Mouse (Mus musculus) kidney, adult 2 months (tissue): ENCODE measurements at regions not wholly inside any gene's neighbourhood (a gene's known extent, or its start where the extent isn't known, plus 50 kb on each side); places are given as distances from the start of the nearest gene placed in this dataset.
"Not testable (repeated sequence)": the region's sequence is repeated elsewhere in the genome, so short reads cannot be mapped to it uniquely, and the experiment has no call there.

Experiments
- DNase-seq: peaks from one replicate; pipeline ENCODE4 v3.0.0; 2021
- H3K27ac ChIP-seq: fragments of 200-500 bp; 2 replicates; pipeline ENCODE4 v1.5.1; 2012; ENCODE audit warnings: low read depth, low read length, control low read depth, inconsistent platforms; ENCODE audit not compliant: insufficient read depth
- H3K27me3 ChIP-seq: fragments of 200-500 bp; replicated peaks from 2 replicates; pipeline ENCODE4 v1.6.1; 2012; ENCODE audit warnings: mild to moderate bottlenecking, moderate library complexity, low read length, inconsistent platforms; ENCODE audit not compliant: control insufficient read depth, insufficient read depth
- H3K36me3 ChIP-seq: fragments of 200-500 bp; 2 replicates; pipeline ENCODE4 v1.6.1; 2012; ENCODE audit warnings: mild to moderate bottlenecking, moderate library complexity, low read length, inconsistent platforms; ENCODE audit not compliant: control insufficient read depth, insufficient read depth
- H3K4me1 ChIP-seq: fragments of 200-500 bp; 2 replicates; pipeline ENCODE4 v1.6.1; 2011; ENCODE audit warnings: low read length; ENCODE audit not compliant: control insufficient read depth, insufficient read depth
- H3K4me3 ChIP-seq: fragments of 200-500 bp; 2 replicates; pipeline ENCODE4 v1.5.1; 2011; ENCODE audit warnings: mild to moderate bottlenecking, low read depth, low read length, control low read depth; ENCODE audit not compliant: insufficient read depth
- CTCF ChIP-seq: fragments of 200-500 bp; conservative IDR thresholded peaks from 2 replicates; pipeline ENCODE4 v1.5.1; 2011; ENCODE audit warnings: low read depth, mild to moderate bottlenecking, control low read depth, low read length, moderate library complexity, mixed read lengths; ENCODE audit not compliant: insufficient read depth, insufficient read length
- POLR2A ChIP-seq: fragments of 200-500 bp; IDR thresholded peaks from one replicate; pipeline ENCODE4 v1.6.1; 2011; ENCODE audit warnings: low read depth, low read length, control low read depth
- WGBS: fragments of 180-500 bp; shearing (Covaris S2); methylation state at CpG from one replicate; pipeline ENCODE4 v1.1.7; 2018; 5-methylcytosine and 5-hydroxymethylcytosine counted together

GRCm38 (mm10) chr14:76947148-76947547, 89.4 kb upstream of the Ccdc122 start:
- Histone ChIP-seq H3K36me3 (no peaks in the 10 kb centered on the region), H3K4me3 (no peak overlapping the region), H3K27ac (no peak overlapping the region), H3K4me1 (peaks cover 10% of the 10 kb centered on the region), H3K27me3 (no peaks in the 10 kb centered on the region)
- TF ChIP-seq POLR2A (no peak), CTCF (no peak)
- WGBS, result 52% methylated on average over 3 of the region's 3 CpGs
- peak; percentile 47 for DNase-seq

- peak overlapping the region; percentile 34 for H3K27ac ChIP-seq
- DNase-seq, result peak; percentile 89
- TF ChIP-seq POLR2A (no peak), CTCF (no peak)
- no peaks in the 10 kb centered on the region for H3K27me3 ChIP-seq
- no peak overlapping the region for H3K4me3 ChIP-seq
- H3K4me1 ChIP-seq, result peaks cover 10% of the 10 kb centered on the region
- 56% methylated on average over 6 of the region's 6 CpGs for WGBS
- no peaks in the 10 kb centered on the region for H3K36me3 ChIP-seq
These were observed 90.9 kb upstream of the Ccdc122 start for GRCm38 (mm10) chr14:76945626-76946025.

- Histone ChIP-seq H3K4me3 (0 out of 2 replicates have a peak overlapping the region, but pooled peaks have one; percentile 11), H3K4me1 (peaks cover 10% of the 10 kb centered on the region), H3K36me3 (no peaks in the 10 kb centered on the region), H3K27me3 (no peaks in the 10 kb centered on the region), H3K27ac (0 out of 2 replicates have a peak overlapping the region, but pooled peaks have one; percentile 26)
- no peak for TF ChIP-seq POLR2A
- TF ChIP-seq CTCF, result no peak
- DNase-seq, result peak; percentile 46
- 60% methylated on average over 10 of the region's 10 CpGs for WGBS
These were observed 94.9 kb upstream of the Ccdc122 start for GRCm38 (mm10) chr14:76941474-76942212.

- WGBS, result 88% methylated on average over 4 of the region's 4 CpGs
- no peak overlapping the region for H3K27ac ChIP-seq
- H3K27me3 ChIP-seq, result no peaks in the 10 kb centered on the region
- no peak overlapping the region for H3K4me3 ChIP-seq
- peaks cover 16% of the 10 kb centered on the region for H3K4me1 ChIP-seq
- TF ChIP-seq CTCF (no peak), POLR2A (no peak)
- H3K36me3 ChIP-seq, result no peaks in the 10 kb centered on the region
- DNase-seq, result no peak
These were observed 96.1 kb upstream of the Ccdc122 start for GRCm38 (mm10) chr14:76940507-76940906.

GRCm38 (mm10) chr14:76936671-76937070, 99.9 kb upstream of the Ccdc122 start:
- WGBS, result 58% methylated on average over 1 of the region's 1 CpGs
- H3K4me1 ChIP-seq, result peaks cover 22% of the 10 kb centered on the region
- TF ChIP-seq CTCF, result no peak
- TF ChIP-seq POLR2A, result no peak
- H3K27me3 ChIP-seq, result no peaks in the 10 kb centered on the region
- no peaks in the 10 kb centered on the region for H3K36me3 ChIP-seq
- DNase-seq, result peak; percentile 76
- no peak overlapping the region for H3K27ac ChIP-seq
- H3K4me3 ChIP-seq, result no peak overlapping the region

- H3K27me3 ChIP-seq, H3K36me3 ChIP-seq, H3K4me3 ChIP-seq, H3K27ac ChIP-seq: not testable (repeated sequence)
- WGBS, result 30% methylated on average over 4 of the region's 4 CpGs
- peak; percentile 45 for DNase-seq
- H3K4me1 ChIP-seq, result peaks cover 22% of the 10 kb centered on the region
These were observed 100.5 kb upstream of the Ccdc122 start for GRCm38 (mm10) chr14:76936051-76936450.

GRCm38 (mm10) chr14:76935453-76935852, 101.1 kb upstream of the Ccdc122 start:
- Histone ChIP-seq H3K36me3 (no peaks in the 10 kb centered on the region), H3K27me3 (no peaks in the 10 kb centered on the region), H3K4me1 (peaks cover 22% of the 10 kb centered on the region), H3K27ac (no peak overlapping the region), H3K4me3 (no peak overlapping the region)
- no peak for DNase-seq
- WGBS, result 91% methylated on average over 2 of the region's 2 CpGs
- TF ChIP-seq POLR2A (no peak), CTCF (no peak)
